ENCODE assay signal across 8 mouse cellular contexts in the genomic region with DNA sequence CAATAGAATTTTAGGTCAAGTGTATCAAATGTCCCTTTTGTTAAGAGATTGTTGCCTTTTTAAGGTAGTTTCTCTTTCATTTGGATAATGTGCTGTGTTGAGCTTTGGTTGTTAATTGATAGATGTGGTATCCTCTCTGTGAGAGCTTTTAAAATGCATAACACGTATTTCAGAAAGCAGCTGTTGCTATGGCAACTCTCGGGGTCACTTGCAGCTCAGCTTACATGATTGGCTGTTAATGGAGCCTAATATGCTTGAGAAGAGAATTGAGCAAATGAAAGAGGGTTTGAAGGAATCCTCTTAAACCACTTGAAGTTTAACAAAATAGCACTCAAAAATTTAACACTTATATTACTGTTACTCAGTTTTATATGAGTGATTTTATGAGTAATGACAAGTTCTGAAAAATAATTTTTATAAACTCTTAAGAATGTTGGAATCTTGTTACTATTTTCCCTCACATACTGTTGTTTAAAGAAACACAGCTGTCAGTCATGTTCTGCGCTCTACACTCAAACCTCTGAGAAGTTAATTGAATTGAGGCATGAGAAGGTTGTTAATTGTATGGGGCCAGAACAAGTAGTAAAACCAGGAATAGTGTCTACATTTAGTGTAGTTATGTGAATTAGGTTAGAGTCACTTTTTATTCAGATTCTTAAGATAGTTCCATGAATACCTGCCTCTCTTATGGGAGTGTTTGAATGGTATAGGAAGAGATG.
DNase-seq lines count a peak whose midpoint lies in the region; ATAC-seq and TF ChIP-seq lines count a peak whose summit lies in the region.

No protein-coding gene starts in this region.

- DNase-seq in kidney, postnatal 14 days: peak; percentile 27
- peak; percentile 83 for DNase-seq in forebrain, postnatal 0 days
- DNase-seq in left cerebral cortex, postnatal 10 days (ENCODE audit: extremely low spot score in 1 of 2, low spot score in 2 of 2): peak; percentile 47 to 73
- no peak for DNase-seq in gastrocnemius, adult 2 months
- no peak for DNase-seq in thymus, postnatal 4 days
- no peak for DNase-seq in cerebellum, adult 11-12 months

- no peaks in the 10 kb centered on the region for H3K9me3 ChIP-seq in kidney, embryonic 14.5 days (ENCODE audit: control insufficient read depth, low read length)
- no peaks in the 10 kb centered on the region for H3K9me3 ChIP-seq in forebrain, postnatal 0 days (ENCODE audit: low read length)

- ATAC-seq in kidney, embryonic 14.5 days (ENCODE audit: low FRiP score, low TSS enrichment): no peak
- ATAC-seq in forebrain, postnatal 0 days: peak; percentile 96

- H3K4me2 ChIP-seq in kidney, embryonic 14.5 days (replicated peaks; ENCODE audit: low read depth, low read length): no peak overlapping the region
- H3K4me2 ChIP-seq in forebrain, postnatal 0 days (ENCODE audit: low read depth): no peak overlapping the region
- H3K4me2 ChIP-seq in myocyte (ENCODE audit: low read depth): peak overlapping the region; percentile 36

- no peak for TF ChIP-seq POLR2A in myocyte (IDR thresholded peaks at IDR 0.05; ENCODE audit: insufficient read length, low read depth)

- H3K4me1 ChIP-seq in kidney, embryonic 14.5 days (ENCODE audit: control insufficient read depth, insufficient read depth, low read length): no peaks in the 10 kb centered on the region
- peaks cover 3% of the 10 kb centered on the region; the same call in 1 of the 2 replicates for H3K4me1 ChIP-seq in forebrain, postnatal 0 days (ENCODE audit: insufficient read depth)

- H3K27me3 ChIP-seq in kidney, embryonic 14.5 days (ENCODE audit: control insufficient read depth, insufficient read depth, low read length): no peaks in the 10 kb centered on the region
- no peaks in the 10 kb centered on the region for H3K27me3 ChIP-seq in forebrain, postnatal 0 days (ENCODE audit: insufficient read depth, low read length)
- no peaks in the 10 kb centered on the region for H3K27me3 ChIP-seq in myocyte (ENCODE audit: control insufficient read depth, insufficient read depth, insufficient read length)

- H3K9ac ChIP-seq in kidney, embryonic 14.5 days (ENCODE audit: low read depth, low read length): no peak overlapping the region
- H3K9ac ChIP-seq in forebrain, postnatal 0 days: no peak overlapping the region

- H3K79me2 ChIP-seq in myocyte (ENCODE audit: control insufficient read depth, insufficient read depth): peaks cover 91% of the 10 kb centered on the region

- H3K36me3 ChIP-seq in kidney, embryonic 14.5 days (ENCODE audit: control insufficient read depth, insufficient read depth, low read length): no peaks in the 10 kb centered on the region
- H3K36me3 ChIP-seq in forebrain, postnatal 0 days (ENCODE audit: insufficient read depth): no peaks in the 10 kb centered on the region
- H3K36me3 ChIP-seq in myocyte (ENCODE audit: control insufficient read depth, insufficient read depth): no peaks in the 10 kb centered on the region

- H3K27ac ChIP-seq in kidney, embryonic 14.5 days (ENCODE audit: low read depth, low read length): no peak overlapping the region
- peak overlapping the region; percentile 46; the same call in 1 of the 2 replicates for H3K27ac ChIP-seq in forebrain, postnatal 0 days (ENCODE audit: low read depth, low read length)
- no peak overlapping the region for H3K27ac ChIP-seq in gastrocnemius, adult 2 months

- no peak for TF ChIP-seq CTCF in forebrain, postnatal 0 days (IDR thresholded peaks at IDR 0.05; ENCODE audit: low read depth)
- TF ChIP-seq CTCF in gastrocnemius, adult 2 months (IDR thresholded peaks at IDR 0.05): no peak

- H3K4me3 ChIP-seq in kidney, embryonic 14.5 days (ENCODE audit: low read length): no peak overlapping the region
- no peak overlapping the region for H3K4me3 ChIP-seq in forebrain, postnatal 0 days (ENCODE audit: low read depth, low read length)
- no peak overlapping the region for H3K4me3 ChIP-seq in myocyte
- H3K4me3 ChIP-seq in gastrocnemius, adult 2 months: no peak overlapping the region

- 33% methylated on average over 3 of the region's 3 CpGs for WGBS in kidney, embryonic 14.5 days
- WGBS in forebrain, postnatal 0 days: 7% methylated on average over 3 of the region's 3 CpGs

- no peak overlapping the region for H3ac ChIP-seq in myocyte (ENCODE audit: control insufficient read depth, insufficient read length)

- intact Hi-C loops in left cerebral cortex, postnatal 10 days (cut with DNase I): no loop called here
- intact Hi-C loops in gastrocnemius, adult 2 months (cut with DNase I): no loop called here

TF ChIP-seq in myocyte, 11 proteins besides CTCF, POLR2A, EP300 and RAD21:
- no peak for TF ChIP-seq MAX (IDR thresholded peaks at IDR 0.05; ENCODE audit: low read depth)
- no peak for TF ChIP-seq MYOD1 (IDR thresholded peaks at IDR 0.05; ENCODE audit: control insufficient read depth in 1 of 3, insufficient read length in 2 of 3, low read depth in 2 of 3)
- TF ChIP-seq REST (IDR thresholded peaks at IDR 0.05; ENCODE audit: insufficient read depth, insufficient read length): no peak
- no peak for TF ChIP-seq TCF12 (IDR thresholded peaks at IDR 0.05; ENCODE audit: insufficient read depth, poor library complexity, severe bottlenecking)
- no peak for TF ChIP-seq TCF3 (IDR thresholded peaks at IDR 0.05; ENCODE audit: insufficient read length, low read depth)
- TF ChIP-seq E2F4 (IDR thresholded peaks at IDR 0.05; ENCODE audit: insufficient read depth): no peak
- no peak for TF ChIP-seq POLR2AphosphoS2 (IDR thresholded peaks at IDR 0.05; ENCODE audit: insufficient read length, low read depth)
- no peak for TF ChIP-seq MYOG (IDR thresholded peaks at IDR 0.05; ENCODE audit: control insufficient read depth in 1 of 3, insufficient read depth in 1 of 3, insufficient read length in 2 of 3, low read depth in 2 of 3)
- TF ChIP-seq SRF (IDR thresholded peaks at IDR 0.05; ENCODE audit: control insufficient read depth, insufficient read length, low read depth): no peak
TF ChIP-seq in myocyte: peak in this region for 0.

Comparison
In these comparisons a context has a peak if more than half of its experiments do, and no peak if none do; other contexts are left out.
1. DNase-seq: peak in kidney, postnatal 14 days (single experiment), forebrain, postnatal 0 days (single experiment) and left cerebral cortex, postnatal 10 days (2 of 2); none in gastrocnemius, adult 2 months (single experiment), thymus, postnatal 4 days (single experiment) and cerebellum, adult 11-12 months (single experiment).